Mouse (Mus musculus) brown adipose tissue, adult 24 weeks (tissue): ENCODE measurements around the gene Lmod2. TPM values are rescaled to one million over a fixed set of nuclear protein-coding genes. Genes with fewer than 3 reads are reported as not detected.

ENCODE experiments used
- H3K27ac ChIP-seq: fragments of 200-500 bp; replicated peaks from 2 replicates; pipeline ENCODE4 v1.5.1; 2012; ENCODE audit warnings: low read depth, mild to moderate bottlenecking, low read length
- H3K4me1 ChIP-seq: fragments of 200-500 bp; 2 replicates; pipeline ENCODE4 v1.6.1; 2012; ENCODE audit warnings: low read length, mixed read lengths; ENCODE audit not compliant: control insufficient read depth, insufficient read depth, insufficient read length
- H3K4me3 ChIP-seq: fragments of 200-500 bp; 2 replicates; pipeline ENCODE4 v1.5.1; 2012; ENCODE audit warnings: low read depth, mild to moderate bottlenecking, low read length, moderate library complexity; ENCODE audit not compliant: insufficient read depth
- polyA plus RNA-seq: library from polyadenylated mRNA; stranded (reverse); fragments of >200 nt; gene quantifications from 2 replicates; pipeline ENCODE4 v1.2.4, GENCODE M21; 2012; ENCODE audit not compliant: missing spikeins, insufficient read depth, insufficient read length

Gene Lmod2
- polyA plus RNA-seq, 1 experiment, result 6.8 TPM

DNA sequence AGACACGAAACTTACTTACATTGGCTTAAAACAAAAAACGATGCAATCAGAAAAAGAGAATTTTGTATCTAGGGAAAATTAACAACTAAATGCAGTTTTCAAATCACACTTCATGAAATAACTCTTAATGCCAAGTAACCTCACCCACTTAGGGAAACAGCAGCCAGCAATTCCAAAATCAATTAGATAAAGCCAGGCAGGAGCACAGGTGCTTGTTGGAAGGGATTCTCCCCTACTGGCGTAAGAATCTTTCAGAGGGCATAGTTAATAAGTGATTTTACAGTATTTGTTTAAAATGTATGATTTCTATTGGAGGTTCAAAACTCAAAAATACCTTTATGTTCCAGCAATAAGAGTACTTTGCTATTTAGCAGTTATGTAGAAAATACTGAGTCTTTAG is 45.4 kb downstream of the Lmod2 start:
- H3K27ac ChIP-seq, result no peak overlapping the region
- H3K4me1 ChIP-seq, result peaks cover 18% of the 10 kb centered on the region
- no peak overlapping the region for H3K4me3 ChIP-seq

DNA sequence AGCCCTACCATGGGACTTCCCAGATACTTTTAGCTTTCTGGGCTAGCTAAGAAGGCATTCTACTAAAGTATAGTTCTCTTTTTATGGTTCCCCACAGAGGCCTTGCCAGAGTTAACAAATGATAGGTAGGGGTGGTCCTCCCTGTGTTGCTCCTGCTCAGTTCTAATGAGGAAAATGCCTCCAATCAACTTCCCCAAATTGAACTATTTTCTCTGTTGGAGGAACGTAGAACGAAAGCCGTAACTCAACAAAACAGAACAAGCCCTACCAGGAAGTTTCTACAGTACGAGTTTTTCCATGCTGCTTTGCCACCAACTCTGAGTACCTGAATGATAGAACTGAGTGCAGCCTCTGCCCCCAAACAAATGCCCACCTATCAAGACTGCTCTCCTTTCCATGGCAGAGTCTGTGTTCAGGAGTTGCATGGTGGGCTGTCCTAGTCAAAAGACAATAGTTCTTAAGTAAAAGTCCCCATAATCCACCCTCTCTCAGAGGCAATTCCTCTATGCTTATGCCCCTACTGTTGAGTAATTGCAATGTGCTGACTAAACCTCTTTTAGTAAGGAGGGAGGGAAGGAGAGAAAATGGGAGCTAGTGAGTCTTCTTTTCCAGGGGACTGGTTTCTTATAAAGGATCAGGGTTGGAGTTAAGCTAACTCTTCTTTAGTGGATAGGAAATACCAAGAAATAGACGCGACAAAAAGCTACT is 47.9 kb downstream of the Lmod2 start:
- H3K4me1 ChIP-seq, result peaks cover 23% of the 10 kb centered on the region
- no peak overlapping the region for H3K27ac ChIP-seq
- H3K4me3 ChIP-seq, result no peak overlapping the region

DNA sequence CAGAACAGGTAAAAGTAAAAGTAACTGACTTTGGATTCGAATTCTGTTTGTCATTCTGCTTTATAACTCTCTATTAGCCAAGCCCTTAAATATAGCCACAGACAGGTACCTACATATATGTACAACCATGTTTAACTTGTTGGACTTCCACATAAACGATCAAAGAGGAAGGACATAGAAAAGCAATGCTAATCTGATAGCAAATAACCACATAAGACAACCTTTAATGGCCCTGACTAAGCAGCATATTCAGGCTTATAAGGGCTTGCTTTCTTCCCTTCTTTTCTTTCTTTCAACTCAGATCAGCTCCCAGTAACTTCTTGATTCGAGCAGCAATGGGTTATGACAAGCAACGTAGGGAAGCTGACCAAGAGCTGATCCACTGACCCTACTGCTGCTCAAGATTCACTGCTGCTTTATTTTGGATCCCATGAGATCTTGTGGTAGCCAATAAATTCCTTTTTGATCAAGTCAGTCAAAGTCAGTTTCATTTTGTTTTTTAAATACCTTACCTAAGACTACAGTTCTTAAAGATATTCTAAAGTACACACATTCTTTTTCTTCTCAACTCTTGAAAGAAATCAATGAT is 49.6 kb downstream of the Lmod2 start:
- no peak overlapping the region for H3K4me3 ChIP-seq
- H3K27ac ChIP-seq, result no peak overlapping the region
- H3K4me1 ChIP-seq, result peaks cover 23% of the 10 kb centered on the region

DNA sequence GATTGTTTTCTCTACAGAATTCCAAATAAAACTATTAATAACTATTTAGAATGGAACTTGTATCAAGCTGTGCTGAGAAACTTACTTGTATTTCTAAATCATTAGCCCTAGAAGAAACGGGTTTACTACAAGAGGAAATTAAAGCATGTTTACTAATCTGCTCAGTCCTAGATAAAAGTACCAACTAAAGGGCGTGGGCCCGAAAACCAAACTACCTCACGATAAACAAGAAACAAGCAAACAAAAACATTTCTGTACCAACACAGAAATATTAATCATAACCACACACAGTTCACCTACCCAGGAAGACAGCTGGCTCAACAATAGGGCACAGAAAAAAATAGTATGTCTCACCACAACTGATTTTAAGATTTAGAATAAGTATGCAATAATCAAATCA is 50.8 kb downstream of the Lmod2 start:
- H3K27ac ChIP-seq, result no peak overlapping the region
- no peak overlapping the region for H3K4me3 ChIP-seq
- H3K4me1 ChIP-seq, result peaks cover 21% of the 10 kb centered on the region

DNA sequence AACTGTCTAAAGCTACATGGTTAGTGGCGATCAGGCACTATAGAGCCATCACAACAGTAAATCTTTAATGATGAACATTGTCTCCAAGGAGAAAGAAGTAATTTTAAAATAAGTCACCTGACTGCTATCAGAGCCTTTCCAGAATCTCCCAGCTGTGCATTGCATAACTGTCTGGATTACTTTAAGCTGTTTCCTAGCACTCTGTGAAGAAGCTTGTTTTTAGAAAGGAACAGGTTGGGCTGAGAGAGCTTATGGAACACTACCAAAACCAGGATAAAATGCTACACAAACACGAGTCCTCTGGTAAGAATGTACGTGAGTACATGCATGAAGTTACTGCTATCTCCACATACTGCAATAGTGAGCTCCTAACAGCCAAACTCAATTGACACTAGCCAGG is 53.2 kb downstream of the Lmod2 start:
- H3K27ac ChIP-seq, result no peak overlapping the region
- peaks cover 11% of the 10 kb centered on the region for H3K4me1 ChIP-seq
- no peak overlapping the region for H3K4me3 ChIP-seq

DNA sequence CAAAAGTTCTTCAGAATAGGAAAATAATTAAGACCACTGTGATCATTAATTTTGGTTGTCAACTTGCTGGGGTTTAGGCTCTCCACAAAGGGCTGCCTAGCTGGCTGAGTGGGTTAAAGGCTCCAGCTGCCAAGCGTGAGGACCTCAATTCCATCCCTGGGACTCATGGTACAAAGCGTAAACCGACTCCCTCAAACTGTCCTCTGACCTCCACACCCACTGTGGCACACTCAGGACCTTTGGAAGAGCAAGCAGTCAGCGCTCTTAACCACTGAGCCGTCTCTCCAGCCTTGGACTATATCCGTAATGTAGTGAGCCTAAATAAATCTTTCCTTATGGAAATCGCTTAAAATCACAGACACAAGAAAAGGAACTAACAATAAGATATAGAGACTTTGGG is 54.0 kb downstream of the Lmod2 start:
- H3K4me1 ChIP-seq, result peaks cover 15% of the 10 kb centered on the region
- H3K4me3 ChIP-seq, result no peak overlapping the region
- no peak overlapping the region for H3K27ac ChIP-seq

Other genes with a start within 250 kb of the Lmod2 start
- not detected in 2 replicates for gene Iqub, start 82.7 kb upstream of the Lmod2 start, polyA plus RNA-seq
- 1,161 and 1,624 TPM in 2 replicates for gene Ndufa5, start 69.7 kb upstream of the Lmod2 start, polyA plus RNA-seq
- gene Asb15, start 69.6 kb upstream of the Lmod2 start, polyA plus RNA-seq, result 0.24 and 0.67 TPM in 2 replicates
- gene Wasl, start 67.2 kb downstream of the Lmod2 start, polyA plus RNA-seq, result 17.4 and 18.2 TPM in 2 replicates
- not detected in 2 replicates for gene Hyal6, start 135.5 kb downstream of the Lmod2 start, polyA plus RNA-seq
- not detected in 2 replicates for gene Hyal4, start 150.6 kb downstream of the Lmod2 start, polyA plus RNA-seq
- not detected in 2 replicates for gene Spam1, start 193.4 kb downstream of the Lmod2 start, polyA plus RNA-seq